Mouse (Mus musculus) cerebellum, adult 2 months (tissue): ENCODE results near the gene Ttc34.

Experiments used
- CTCF ChIP-seq: fragments of 200-500 bp; IDR thresholded peaks from 2 replicates; pipeline ENCODE4 v1.5.1; 2011; ENCODE audit warnings: low read depth, mild to moderate bottlenecking, control low read depth, low read length, moderate library complexity, borderline replicate concordance; ENCODE audit not compliant: insufficient read depth
- POLR2A ChIP-seq: fragments of 200-500 bp; IDR thresholded peaks from 2 replicates; pipeline ENCODE4 v1.6.1; 2011; ENCODE audit warnings: low read length, control low read depth, borderline replicate concordance; ENCODE audit not compliant: insufficient read depth

- no peak for TF ChIP-seq POLR2A
- no peak for TF ChIP-seq CTCF
These were observed 73.6 kb downstream of the Ttc34 start for GRCm38 (mm10) chr4:154910606-154911522.
